Mouse (Mus musculus) heart, postnatal 0 days (tissue): ENCODE measurements around the gene Anks1b. TPM values are rescaled to one million over a fixed set of nuclear protein-coding genes. Genes with fewer than 3 reads are reported as not detected.

ENCODE experiments used
- ATAC-seq: fragments of 200-750 bp; cut with Nextera tagmentation; 2 replicates; pipeline ENCODE4 v1.8.0; 2017; ENCODE audit warnings: low read depth, moderate number of reproducible peaks, moderate library complexity; ENCODE audit not compliant: insufficient read depth
- DNase-seq: peaks from one replicate; pipeline ENCODE4 v3.0.0-alpha.2; 2016; ENCODE audit warnings: low spot score
- H3K27ac ChIP-seq: fragments of 300-500 bp; sonication (generic); 2 replicates; pipeline ENCODE4 v1.5.1; 2014; ENCODE audit warnings: low read depth, mild to moderate bottlenecking
- H3K27me3 ChIP-seq: fragments of 300-500 bp; sonication (generic); 2 replicates; pipeline ENCODE4 v1.6.1; 2014; ENCODE audit warnings: low read length, mixed read lengths; ENCODE audit not compliant: control insufficient read depth, insufficient read depth
- H3K36me3 ChIP-seq: fragments of 300-500 bp; sonication (generic); replicated peaks from 2 replicates; pipeline ENCODE4 v1.6.1; 2014; ENCODE audit warnings: low read length, mixed read lengths; ENCODE audit not compliant: control insufficient read depth, insufficient read depth
- H3K4me1 ChIP-seq: fragments of 300-500 bp; sonication (generic); 2 replicates; pipeline ENCODE4 v1.6.1; 2014; ENCODE audit warnings: antibody characterized with exemption; ENCODE audit not compliant: control insufficient read depth, insufficient read depth
- H3K4me2 ChIP-seq: fragments of 300-500 bp; sonication (generic); 2 replicates; pipeline ENCODE4 v1.6.1; 2014; ENCODE audit warnings: low read depth, mild to moderate bottlenecking, low read length, moderate library complexity
- H3K4me3 ChIP-seq: fragments of 300-500 bp; sonication (generic); 2 replicates; pipeline ENCODE4 v1.5.1; 2014; ENCODE audit warnings: low read depth, low read length
- H3K9ac ChIP-seq: fragments of 300-500 bp; sonication (generic); replicated peaks from 2 replicates; pipeline ENCODE4 v1.6.1; 2014; ENCODE audit warnings: low read depth, low read length, mixed read lengths
- H3K9me3 ChIP-seq: fragments of 300-500 bp; sonication (generic); replicated peaks from 2 replicates; pipeline ENCODE4 v1.6.1; 2016; ENCODE audit warnings: low read length; ENCODE audit not compliant: control insufficient read depth
- CTCF ChIP-seq: IDR thresholded peaks from 2 replicates; pipeline ENCODE4 v1.5.1; 2016; ENCODE audit warnings: antibody characterized with exemption, control low read depth, low read depth
- EP300 ChIP-seq: IDR thresholded peaks from 2 replicates; pipeline ENCODE4 v1.6.1; 2016; ENCODE audit warnings: antibody characterized with exemption, low read depth
- WGBS: fragments of 180-500 bp; shearing (Covaris S2); extraction: QIAGEN DNeasy Blood & Tissue Kit; methylation state at CpG from one replicate; pipeline ENCODE4 v1.1.7; 2014; 5-methylcytosine and 5-hydroxymethylcytosine counted together
- polyA plus RNA-seq: library from polyadenylated mRNA; unstranded; fragments of >200 nt; fragmentation: Nextera tagmentation; extraction: Ambion mirVana; gene quantifications from 2 replicates; pipeline ENCODE4 v1.2.1, GENCODE M21; 2015
- total RNA-seq: library from RNA; depleted of rRNA; stranded (reverse); fragments of >200 nt; gene quantifications from 2 replicates; pipeline ENCODE4 v1.2.3, GENCODE M21; 2014; ENCODE audit warnings: low replicate concordance

Anks1b gene
- total and polyA plus RNA-seq, 2 experiments from 2014 or later: 0.26 TPM; not detected in 1

DNA sequence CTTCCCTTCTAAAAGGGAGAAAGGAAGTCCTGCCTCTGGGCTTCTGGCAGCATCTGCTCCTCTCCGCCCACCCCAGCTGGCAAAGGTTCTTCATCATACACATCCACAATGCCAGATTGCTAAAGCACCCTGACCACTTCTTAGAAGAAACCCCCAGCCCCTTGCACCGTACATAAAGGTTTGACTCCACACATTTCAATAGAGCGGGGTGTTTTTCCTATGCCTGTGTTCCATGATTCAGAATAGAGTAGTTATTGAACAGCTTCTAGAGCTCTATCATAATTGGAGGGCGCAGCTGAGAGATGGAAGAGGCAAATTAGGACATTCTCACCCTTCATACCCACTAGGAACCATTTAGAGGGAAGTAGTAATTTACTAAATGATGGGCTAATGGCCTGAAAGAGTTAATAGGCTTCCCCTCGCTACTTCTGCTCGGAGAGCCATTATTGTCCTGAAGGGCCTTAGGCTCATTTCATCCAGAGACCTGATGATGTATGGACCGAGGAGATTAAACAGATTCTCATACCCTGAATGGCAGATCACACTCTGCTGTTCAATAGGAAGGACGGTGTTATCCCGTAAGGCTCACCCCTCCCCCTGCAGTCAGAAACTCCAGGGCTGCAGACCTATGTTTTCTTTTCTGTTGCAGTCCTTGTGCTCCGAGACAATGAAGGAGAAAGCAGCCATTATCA, 945.1 kb downstream of the Anks1b start:
- Histone ChIP-seq H3K9ac (no peak overlapping the region), H3K9me3 (no peaks in the 10 kb centered on the region), H3K27me3 (no peaks in the 10 kb centered on the region), H3K4me1 (no peaks in the 10 kb centered on the region), H3K27ac (no peak overlapping the region), H3K4me3 (no peak overlapping the region), H3K4me2 (no peak overlapping the region), H3K36me3 (no peaks in the 10 kb centered on the region)
- DNase-seq (no peak), ATAC-seq (no peak)
- TF ChIP-seq CTCF (no peak), EP300 (no peak)
- 47% methylated on average over 10 of the region's 10 CpGs for WGBS

- DNase-seq: no peak
- H3K4me2 ChIP-seq: no peak overlapping the region
- 5% methylated on average over 4 of the region's 4 CpGs for WGBS
These were observed 950.1 kb downstream of the Anks1b start for GRCm38 (mm10) chr10:90823438-90823837.

GRCm38 (mm10) chr10:90824692-90825091, 951.4 kb downstream of the Anks1b start:
- H3K4me3 ChIP-seq: no peak overlapping the region
- no peak overlapping the region for H3K4me2 ChIP-seq
- no peak overlapping the region for H3K9ac ChIP-seq
- H3K4me1 ChIP-seq: no peaks in the 10 kb centered on the region
- no peak for TF ChIP-seq EP300
- TF ChIP-seq CTCF: no peak
- peaks cover 32% of the 10 kb centered on the region for H3K27me3 ChIP-seq
- DNase-seq (no peak), ATAC-seq (no peak)
- no peaks in the 10 kb centered on the region for H3K36me3 ChIP-seq
- H3K27ac ChIP-seq: no peak overlapping the region
- no peaks in the 10 kb centered on the region for H3K9me3 ChIP-seq
- WGBS: 61% methylated on average over 2 of the region's 2 CpGs

More at GRCm38 (mm10) chr10:90823438-90823837, 950.1 kb downstream of the Anks1b start:
- Histone ChIP-seq H3K9me3 (no peaks in the 10 kb centered on the region), H3K36me3 (no peaks in the 10 kb centered on the region), H3K4me3 (no peak overlapping the region), H3K27ac (no peak overlapping the region), H3K4me1 (no peaks in the 10 kb centered on the region), H3K9ac (no peak overlapping the region), H3K27me3 (peaks cover 19% of the 10 kb centered on the region)
- ATAC-seq: no peak
- TF ChIP-seq CTCF (no peak), EP300 (no peak)

GRCm38 (mm10) chr10:90826939-90827338, 953.6 kb downstream of the Anks1b start:
- TF ChIP-seq EP300 (no peak), CTCF (no peak)
- DNase-seq: peak; percentile 29

DNA sequence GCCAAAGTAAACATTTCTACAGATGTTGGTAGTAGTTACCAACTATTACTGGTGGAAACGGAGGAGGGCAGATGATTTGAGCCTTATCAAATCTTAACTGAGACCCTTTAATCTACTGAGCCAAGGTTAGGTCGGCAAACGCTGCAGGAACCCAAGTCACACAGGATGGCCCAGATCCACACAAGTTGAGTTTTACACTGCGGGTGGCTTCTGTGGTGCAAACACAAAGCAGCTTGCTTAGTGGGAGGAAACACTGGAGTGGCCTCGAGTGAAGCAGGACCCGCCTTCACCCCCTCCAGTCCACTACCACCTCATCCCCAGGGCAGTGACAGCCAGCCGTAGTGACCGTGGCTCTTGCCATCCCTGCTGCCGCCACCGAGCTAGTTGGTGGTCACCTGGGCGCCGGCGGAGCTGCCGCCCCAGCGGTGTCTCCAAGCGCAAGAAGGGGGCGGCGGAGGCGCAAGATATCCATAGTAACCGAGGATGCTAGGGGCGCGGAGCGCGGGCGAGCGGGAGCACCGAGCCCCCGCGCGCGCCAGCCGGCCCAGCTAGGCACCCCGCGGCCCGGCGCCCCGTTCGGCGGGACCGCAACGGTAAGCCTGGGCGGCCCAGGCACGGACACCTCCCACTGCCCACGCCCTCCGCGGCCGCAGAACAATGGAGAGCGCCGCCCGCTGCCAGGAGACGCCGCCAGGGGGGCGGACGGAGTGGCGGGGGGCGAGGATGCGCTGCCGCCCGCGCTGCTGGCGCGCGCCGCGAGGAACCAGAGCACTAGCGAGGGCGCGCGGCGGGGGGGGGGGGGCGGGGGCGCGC, 955.5 kb downstream of the Anks1b start:
- H3K9me3 ChIP-seq: no peaks in the 10 kb centered on the region
- peak overlapping the region; percentile 59 for H3K4me3 ChIP-seq
- ATAC-seq (no peak), DNase-seq (no peak)
- no peak for TF ChIP-seq EP300
- no peak for TF ChIP-seq CTCF
- H3K4me2 ChIP-seq: peak overlapping the region; percentile 86
- H3K27ac ChIP-seq: no peak overlapping the region
- peaks cover 71% of the 10 kb centered on the region for H3K27me3 ChIP-seq
- H3K9ac ChIP-seq: no peak overlapping the region
- H3K36me3 ChIP-seq: no peaks in the 10 kb centered on the region
- H3K4me1 ChIP-seq: no peaks in the 10 kb centered on the region
- WGBS: 2% methylated on average over 42 of the region's 73 CpGs

More at GRCm38 (mm10) chr10:90826939-90827338, 953.6 kb downstream of the Anks1b start:
- Histone ChIP-seq H3K36me3 (no peaks in the 10 kb centered on the region), H3K9ac (no peak overlapping the region), H3K27me3 (peaks cover 54% of the 10 kb centered on the region), H3K9me3 (no peaks in the 10 kb centered on the region), H3K27ac (no peak overlapping the region), H3K4me2 (no peak overlapping the region), H3K4me1 (no peaks in the 10 kb centered on the region), H3K4me3 (no peak overlapping the region)
- WGBS: 19% methylated on average over 4 of the region's 4 CpGs
- ATAC-seq: no peak
